Mouse (Mus musculus) spleen, postnatal 14 days (tissue): ENCODE results near the gene Akap11.

Source experiments
- DNase-seq, 2 experiments: peaks; one replicate each; pipeline ENCODE4 v3.0.0; 2021 to 2022; ENCODE audit warnings: low spot score in 2 of 2

Akap11 gene

DNA sequence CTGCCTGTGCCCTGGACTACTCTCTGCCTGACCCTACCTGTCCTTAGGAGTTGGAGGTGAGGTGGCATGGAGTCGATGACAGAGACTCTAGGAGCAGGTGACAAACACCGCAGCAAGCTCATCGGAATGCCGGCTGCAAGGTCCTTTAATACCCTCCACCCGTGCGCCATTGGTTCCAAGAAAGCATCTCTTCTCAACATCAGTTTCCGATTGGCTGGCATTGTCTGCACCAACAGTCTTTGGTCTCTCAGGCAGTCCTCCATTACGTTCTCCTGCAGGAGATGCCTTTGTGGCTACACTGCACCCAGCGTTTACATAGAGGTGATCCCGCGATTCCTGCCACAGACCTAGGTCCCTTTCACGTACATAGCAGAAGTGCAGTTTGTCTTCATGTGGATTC is 88.6 kb downstream of the Akap11 start:
- DNase-seq = no peak

DNA sequence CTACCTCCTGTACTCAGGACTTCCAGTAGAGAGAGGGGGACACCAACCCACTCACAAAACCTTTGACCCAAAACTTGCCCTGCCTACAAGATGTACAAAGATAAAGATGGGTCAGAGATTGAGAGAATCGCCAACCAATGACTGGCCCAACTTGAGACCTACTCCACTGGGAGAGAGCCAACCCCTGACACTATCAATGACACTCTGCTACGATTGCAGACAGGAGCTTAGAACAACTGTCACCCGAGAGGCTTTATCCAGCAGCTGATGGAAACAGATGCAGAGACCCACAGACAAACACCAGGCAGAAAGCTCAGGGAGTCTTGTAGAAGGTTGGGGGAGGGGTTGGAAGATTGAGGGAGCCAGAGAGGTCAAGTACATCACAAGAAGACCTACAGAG is 89.1 kb downstream of the Akap11 start:
- no peak for DNase-seq
